Mouse (Mus musculus): ENCODE data around the gene Plcb2.

Gene Plcb2

GRCm38 (mm10) chr2:118728337-118728736 lies at the start of gene Plcb2:
Gene Plcb2 (minus strand): TSS chr2:118728438.
- DNase-seq (ENCODE audit: low spot score): no peak

- no peak for DNase-seq (ENCODE audit: low spot score)
These were observed 48.1 kb upstream of the Plcb2 start for GRCm38 (mm10) chr2:118776295-118776694.

GRCm38 (mm10) chr2:118775846-118776245 lies 47.6 kb upstream of the Plcb2 start:
- DNase-seq (ENCODE audit: low spot score): no peak

GRCm38 (mm10) chr2:118775396-118775795 lies 47.2 kb upstream of the Plcb2 start:
- no peak for DNase-seq (ENCODE audit: low spot score)

- DNase-seq (ENCODE audit: low spot score): no peak
These were observed 46.3 kb upstream of the Plcb2 start for GRCm38 (mm10) chr2:118774536-118774935.

GRCm38 (mm10) chr2:118772158-118772874 lies 44.1 kb upstream of the Plcb2 start, which contains the start of gene Phgr1:
Gene Phgr1 (plus strand): TSS chr2:118772769.
- DNase-seq (ENCODE audit: low spot score): no peak

- DNase-seq (ENCODE audit: low spot score): no peak
These were observed 38.1 kb upstream of the Plcb2 start for GRCm38 (mm10) chr2:118766041-118767033.

- no peak for DNase-seq (ENCODE audit: low spot score)
These were observed 36.6 kb upstream of the Plcb2 start for GRCm38 (mm10) chr2:118764875-118765274.

- DNase-seq (ENCODE audit: low spot score): no peak
These were observed 36.0 kb upstream of the Plcb2 start for GRCm38 (mm10) chr2:118764094-118764831.

- DNase-seq (ENCODE audit: low spot score): no peak
These were observed 35.2 kb upstream of the Plcb2 start for GRCm38 (mm10) chr2:118763469-118763868.

GRCm38 (mm10) chr2:118762784-118763148 lies 34.5 kb upstream of the Plcb2 start:
- DNase-seq (ENCODE audit: low spot score): no peak

- peak; percentile 85 for DNase-seq (ENCODE audit: low spot score)
These were observed 33.9 kb upstream of the Plcb2 start, which contains the start of gene Ccdc9b for GRCm38 (mm10) chr2:118761906-118762783. Gene Ccdc9b (minus strand): TSS chr2:118762661.

- no peak for DNase-seq (ENCODE audit: low spot score)
These were observed 33.1 kb upstream of the Plcb2 start for GRCm38 (mm10) chr2:118761358-118761757.

- no peak for DNase-seq (ENCODE audit: low spot score)
These were observed 32.2 kb upstream of the Plcb2 start for GRCm38 (mm10) chr2:118760311-118761025.

- DNase-seq (ENCODE audit: low spot score): no peak
These were observed 31.6 kb upstream of the Plcb2 start for GRCm38 (mm10) chr2:118759828-118760227.

- DNase-seq (ENCODE audit: low spot score): no peak
These were observed 27.9 kb upstream of the Plcb2 start for GRCm38 (mm10) chr2:118756103-118756502.

GRCm38 (mm10) chr2:118755407-118755806 lies 27.2 kb upstream of the Plcb2 start:
- no peak for DNase-seq (ENCODE audit: low spot score)

- DNase-seq (ENCODE audit: low spot score): no peak
These were observed 25.9 kb upstream of the Plcb2 start for GRCm38 (mm10) chr2:118754143-118754542.

GRCm38 (mm10) chr2:118752792-118753108 lies 24.5 kb upstream of the Plcb2 start:
- DNase-seq (ENCODE audit: low spot score): no peak

Measured in ovary, adult 18-20 months (tissue).